Comparison of ENCODE assay signal across 10 mouse cellular contexts in genomic region chr16:10951581-10951980, GRCm38 (mm10).
DNase-seq lines count a peak whose midpoint lies in the region; ATAC-seq and TF ChIP-seq lines count a peak whose summit lies in the region.
"Had no signal": no experiment of that assay in that cellular context is flagged by ENCODE, and none has a peak within 500 bp of the region (broad histone marks: within the 10 kb centered on the region; RNA-seq: fewer than 3 reads in every experiment).

No protein-coding gene starts in this region.

- no peak for DNase-seq in forebrain, postnatal 0 days
- DNase-seq in forebrain, embryonic 11.5 days (ENCODE audit: low spot score), result no peak
- peak; percentile 47 for DNase-seq in right cerebral cortex, postnatal 14 days
- no peak for DNase-seq in right cerebral cortex, postnatal 36 days (ENCODE audit: low spot score in 2 of 2)
- peak; percentile 46 for DNase-seq in gastrocnemius, postnatal 10 days
- peak; percentile 60 to 61 for DNase-seq in lung, adult 18-20 months
- no peak for DNase-seq in thymus, postnatal 0 days (ENCODE audit: low spot score)

- H3K27me3 ChIP-seq in forebrain, postnatal 0 days (ENCODE audit: insufficient read depth, low read length), result no peaks in the 10 kb centered on the region
- H3K27me3 ChIP-seq in forebrain, embryonic 11.5 days (ENCODE audit: control insufficient read depth, insufficient read depth, low read length), result no peaks in the 10 kb centered on the region
- H3K27me3 ChIP-seq: liver, embryonic 15.5 days had no signal

- H3K36me3 ChIP-seq in forebrain, postnatal 0 days (ENCODE audit: insufficient read depth), result no peaks in the 10 kb centered on the region
- no peaks in the 10 kb centered on the region for H3K36me3 ChIP-seq in forebrain, embryonic 11.5 days (ENCODE audit: control insufficient read depth, insufficient read depth, low read length)
- H3K36me3 ChIP-seq: G1E; liver, embryonic 15.5 days had no signal

- TF ChIP-seq CTCF in forebrain, postnatal 0 days (IDR thresholded peaks at IDR 0.05; ENCODE audit: low read depth), result peak; percentile 58

- no peaks in the 10 kb centered on the region for H3K9me3 ChIP-seq in forebrain, postnatal 0 days (ENCODE audit: low read length)
- no peaks in the 10 kb centered on the region for H3K9me3 ChIP-seq in forebrain, embryonic 11.5 days (ENCODE audit: control insufficient read depth, low read length)
- H3K9me3 ChIP-seq: G1E; liver, embryonic 15.5 days had no signal

- no peak overlapping the region for H3K4me2 ChIP-seq in forebrain, postnatal 0 days (ENCODE audit: low read depth)
- no peak overlapping the region for H3K4me2 ChIP-seq in forebrain, embryonic 11.5 days (ENCODE audit: low read depth, low read length, severe bottlenecking)
- H3K4me2 ChIP-seq: liver, embryonic 15.5 days had no signal

- no peak overlapping the region for H3K4me3 ChIP-seq in forebrain, postnatal 0 days (ENCODE audit: low read depth, low read length)
- H3K4me3 ChIP-seq in forebrain, embryonic 11.5 days (ENCODE audit: low read depth, low read length), result no peak overlapping the region
- H3K4me3 ChIP-seq: liver, embryonic 15.5 days had no signal

- H3K27ac ChIP-seq in forebrain, postnatal 0 days (ENCODE audit: low read depth, low read length), result no peak overlapping the region
- H3K27ac ChIP-seq in forebrain, embryonic 11.5 days (ENCODE audit: low read depth, low read length), result no peak overlapping the region
- H3K27ac ChIP-seq: liver, embryonic 15.5 days had no signal

- WGBS in forebrain, postnatal 0 days, result 5% methylated on average over 3 of the region's 3 CpGs
- WGBS in forebrain, embryonic 11.5 days, result 5% methylated on average over 3 of the region's 3 CpGs

- no peak overlapping the region for H3K9ac ChIP-seq in forebrain, postnatal 0 days
- no peak overlapping the region for H3K9ac ChIP-seq in forebrain, embryonic 11.5 days (ENCODE audit: low read length)
- H3K9ac ChIP-seq: liver, embryonic 15.5 days had no signal

- no peak for ATAC-seq in forebrain, postnatal 0 days
- no peak for ATAC-seq in forebrain, embryonic 11.5 days (replicated peaks; ENCODE audit: low FRiP score)
- ATAC-seq in erythroid progenitor cell, adult 5-6 weeks (replicated peaks; ENCODE audit: low FRiP score, poor library complexity, severe bottlenecking), result no peak

- no peaks in the 10 kb centered on the region for H3K4me1 ChIP-seq in forebrain, postnatal 0 days (ENCODE audit: insufficient read depth)
- no peaks in the 10 kb centered on the region for H3K4me1 ChIP-seq in forebrain, embryonic 11.5 days (replicated peaks; ENCODE audit: control insufficient read depth, insufficient read depth, low read length)
- H3K4me1 ChIP-seq: liver, embryonic 15.5 days had no signal

Comparison
In these comparisons a context has a peak if more than half of its experiments do, and no peak if none do; other contexts are left out.
1. DNase-seq: peak in right cerebral cortex, postnatal 14 days (single experiment), gastrocnemius, postnatal 10 days (single experiment) and lung, adult 18-20 months (2 of 2); none in forebrain, postnatal 0 days (single experiment), forebrain, embryonic 11.5 days (single experiment), right cerebral cortex, postnatal 36 days (0 of 2) and thymus, postnatal 0 days (single experiment).